Comparison of ENCODE assay signal across 25 mouse cellular contexts in the genomic region with DNA sequence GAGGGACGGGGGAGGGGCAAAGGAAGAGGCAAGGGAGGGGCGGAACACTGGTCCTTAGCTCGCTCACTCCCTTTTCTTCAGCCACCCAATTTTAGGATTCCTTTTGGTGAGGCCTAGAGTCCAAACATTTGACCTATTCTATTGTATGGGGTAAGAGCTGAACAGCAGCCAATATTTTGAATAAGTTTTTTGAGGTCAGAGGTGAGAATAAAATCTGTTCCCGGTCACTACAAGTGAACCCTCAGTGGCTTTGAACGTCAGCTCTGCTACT. TPM values are rescaled to one million over a fixed set of nuclear protein-coding genes. Genes with fewer than 3 reads are reported as not detected.
"Had no signal": no experiment of that assay in that cellular context is flagged by ENCODE, and none has a peak within 500 bp of the region (broad histone marks: within the 10 kb centered on the region; RNA-seq: fewer than 3 reads in every experiment).

No protein-coding gene starts in this region.

- H3K9me3 ChIP-seq: heart, embryonic 10.5 days; heart, embryonic 12.5 days; hindbrain, embryonic 10.5 days; hindbrain, embryonic 12.5 days; intestine, embryonic 15.5 days; kidney, embryonic 15.5 days; limb, embryonic 10.5 days; limb, embryonic 12.5 days had no signal

- H3K4me1 ChIP-seq: hindbrain, embryonic 12.5 days; intestine, embryonic 15.5 days; limb, embryonic 12.5 days had no signal

- H3K27me3 ChIP-seq: heart, embryonic 12.5 days; hindbrain, embryonic 12.5 days; intestine, embryonic 15.5 days; kidney, embryonic 15.5 days; limb, embryonic 12.5 days had no signal

- ATAC-seq: forebrain, embryonic 16.5 days; hindbrain, embryonic 16.5 days; inflammation-experienced regulatory T-cells, adult 6 months; intestine, postnatal 0 days had no signal

- H3K9ac ChIP-seq: heart, embryonic 12.5 days; hindbrain, embryonic 12.5 days; hindbrain, embryonic 14.5 days; intestine, embryonic 15.5 days; kidney, embryonic 15.5 days; limb, embryonic 12.5 days had no signal

- DNase-seq: gastrocnemius, adult 2 months; gastrocnemius, postnatal 10 days; gastrocnemius, postnatal 25 days; heart, adult 18-20 months; heart, postnatal 10 days; heart, postnatal 4 days had no signal

- H3K36me3 ChIP-seq: hindbrain, embryonic 10.5 days; hindbrain, embryonic 12.5 days; intestine, embryonic 15.5 days; limb, embryonic 10.5 days had no signal

- H3K4me3 ChIP-seq: gastrocnemius, adult 2 months; heart, embryonic 10.5 days; heart, embryonic 12.5 days; hindbrain, embryonic 10.5 days; hindbrain, embryonic 12.5 days; intestine, embryonic 15.5 days; kidney, embryonic 15.5 days; layer of hippocampus, adult 2 months; left cerebral cortex, adult 2 months; limb, embryonic 10.5 days; limb, embryonic 12.5 days had no signal

- H3K27ac ChIP-seq: gastrocnemius, adult 2 months; heart, embryonic 10.5 days; hindbrain, embryonic 10.5 days; hindbrain, embryonic 12.5 days; hindbrain, embryonic 14.5 days; intestine, embryonic 15.5 days; kidney, embryonic 15.5 days; layer of hippocampus, adult 2 months; left cerebral cortex, adult 2 months; limb, embryonic 10.5 days; limb, embryonic 12.5 days had no signal

- H3K4me2 ChIP-seq: heart, embryonic 12.5 days; hindbrain, embryonic 12.5 days; hindbrain, embryonic 14.5 days; intestine, embryonic 15.5 days; kidney, embryonic 15.5 days; limb, embryonic 12.5 days had no signal

RNA-seq across cellular contexts. Expression of gene A730049H05Rik, which starts 36.4 kb away (rescaled TPM):
- total RNA-seq: granulocyte monocyte progenitor cell, adult 5-6 weeks; heart, adult 18-20 months; left cerebral cortex, postnatal 14 days; left cerebral cortex, postnatal 36 days had no signal
- polyA plus RNA-seq: frontal cortex, adult 2 months had no signal
